Mouse (Mus musculus) ES-Bruce4 (cell line): ENCODE data around the gene H2-Eb2. TPM values are rescaled to one million over a fixed set of nuclear protein-coding genes. Genes with fewer than 3 reads are reported as not detected.

Experiments
- H3K27ac ChIP-seq: 2 replicates; pipeline ENCODE4 v1.5.1; 2012; ENCODE audit warnings: low read length, inconsistent platforms; ENCODE audit not compliant: insufficient read depth
- H3K27me3 ChIP-seq: 2 replicates; pipeline ENCODE4 v1.6.1; 2012; ENCODE audit warnings: mild to moderate bottlenecking, low read length, inconsistent platforms; ENCODE audit not compliant: control insufficient read depth, poor library complexity, insufficient read depth, severe bottlenecking
- H3K36me3 ChIP-seq: 2 replicates; pipeline ENCODE4 v1.6.1; 2012; ENCODE audit warnings: inconsistent platforms, mild to moderate bottlenecking, low read length, moderate library complexity; ENCODE audit not compliant: control insufficient read depth, poor library complexity, insufficient read depth, severe bottlenecking
- H3K4me1 ChIP-seq: one replicate; pipeline ENCODE4 v1.8.1; 2011; ENCODE audit warnings: low read length; ENCODE audit not compliant: control insufficient read depth, insufficient read depth
- H3K4me3 ChIP-seq: 2 replicates; pipeline ENCODE4 v1.5.1; 2011; ENCODE audit warnings: low read depth, mild to moderate bottlenecking, low read length
- H3K9ac ChIP-seq: 2 replicates; pipeline ENCODE4 v1.6.1; 2012; ENCODE audit warnings: low read depth, mild to moderate bottlenecking, inconsistent platforms; ENCODE audit not compliant: poor library complexity, severe bottlenecking
- H3K9me3 ChIP-seq: replicated peaks from 2 replicates; pipeline ENCODE4 v1.6.1; 2012; ENCODE audit warnings: mild to moderate bottlenecking, low read length, inconsistent platforms; ENCODE audit not compliant: control insufficient read depth, poor library complexity, insufficient read depth, severe bottlenecking
- CTCF ChIP-seq: IDR thresholded peaks from one replicate; pipeline ENCODE4 v1.8.1; 2011; ENCODE audit warnings: low read depth, low read length
- EP300 ChIP-seq: IDR thresholded peaks from 2 replicates; pipeline ENCODE4 v1.6.1; 2011; ENCODE audit warnings: low read depth, low read length; ENCODE audit not compliant: insufficient read depth
- POLR2A ChIP-seq: IDR thresholded peaks from one replicate; pipeline ENCODE4 v1.8.1; 2011; ENCODE audit warnings: low read length; ENCODE audit not compliant: insufficient read depth
- polyA plus RNA-seq: library from polyadenylated mRNA; stranded (reverse); fragments of >200 nt; gene quantifications from 2 replicates; pipeline ENCODE4 v1.2.4, GENCODE M21; 2011; ENCODE audit warnings: low read depth; ENCODE audit not compliant: missing spikeins, insufficient read depth, insufficient read length

Gene H2-Eb2
- polyA plus RNA-seq, 1 experiment = not detected

GRCm38 (mm10) chr17:34331200-34331599, 5.7 kb downstream of the H2-Eb2 start:
- no peak for TF ChIP-seq EP300
- TF ChIP-seq POLR2A = no peak
- TF ChIP-seq CTCF = no peak
- Histone ChIP-seq H3K36me3 (no peaks in the 10 kb centered on the region), H3K27me3 (no peaks in the 10 kb centered on the region), H3K9me3 (no peaks in the 10 kb centered on the region), H3K9ac (no peak overlapping the region), H3K4me3 (no peak overlapping the region), H3K4me1 (no peaks in the 10 kb centered on the region), H3K27ac (no peak overlapping the region)

DNA sequence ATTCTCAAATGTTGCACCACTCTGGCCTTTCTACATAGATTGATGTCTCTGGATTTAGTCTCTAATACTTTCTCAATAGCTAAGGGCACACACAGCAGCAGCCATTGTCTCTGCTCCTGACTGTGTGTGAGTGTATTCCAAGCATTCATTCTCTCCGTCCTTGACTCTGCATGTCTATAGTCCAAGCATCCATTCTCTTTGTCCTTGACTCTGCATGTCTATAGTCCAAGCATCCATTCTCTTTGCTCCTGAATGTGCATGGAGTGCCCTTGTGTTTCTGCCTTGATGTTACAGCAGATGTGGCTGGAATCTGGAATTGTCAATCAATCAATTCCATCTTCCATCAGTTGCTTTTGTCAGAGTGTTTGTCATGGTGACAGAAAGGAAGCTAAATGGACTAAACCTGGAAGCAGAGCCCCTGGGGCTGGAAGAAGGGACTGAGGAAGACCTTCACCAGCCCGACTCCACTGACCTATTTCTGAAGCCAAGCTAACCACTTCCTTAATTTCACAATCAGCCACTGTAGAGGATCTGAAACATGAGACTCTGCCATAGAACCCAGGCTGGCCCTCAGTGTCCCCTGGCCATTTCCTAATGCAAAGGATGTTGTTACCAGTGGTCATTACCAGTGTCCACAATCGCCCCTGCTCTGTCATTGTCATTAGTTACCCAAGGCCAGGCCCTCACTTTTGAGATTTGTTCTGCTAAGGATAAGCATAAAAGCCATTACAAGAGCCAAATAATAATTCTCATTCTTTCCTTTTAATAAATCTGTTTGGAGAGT, 15.3 kb downstream of the H2-Eb2 start:
- no peak overlapping the region for H3K9ac ChIP-seq
- no peaks in the 10 kb centered on the region for H3K36me3 ChIP-seq
- no peaks in the 10 kb centered on the region for H3K9me3 ChIP-seq
- H3K27me3 ChIP-seq = no peaks in the 10 kb centered on the region
- no peaks in the 10 kb centered on the region for H3K4me1 ChIP-seq
- no peak overlapping the region for H3K4me3 ChIP-seq
- no peak overlapping the region for H3K27ac ChIP-seq
- TF ChIP-seq EP300 (no peak; the same call in 1 of the 2 replicates), POLR2A (no peak), CTCF (no peak)

DNA sequence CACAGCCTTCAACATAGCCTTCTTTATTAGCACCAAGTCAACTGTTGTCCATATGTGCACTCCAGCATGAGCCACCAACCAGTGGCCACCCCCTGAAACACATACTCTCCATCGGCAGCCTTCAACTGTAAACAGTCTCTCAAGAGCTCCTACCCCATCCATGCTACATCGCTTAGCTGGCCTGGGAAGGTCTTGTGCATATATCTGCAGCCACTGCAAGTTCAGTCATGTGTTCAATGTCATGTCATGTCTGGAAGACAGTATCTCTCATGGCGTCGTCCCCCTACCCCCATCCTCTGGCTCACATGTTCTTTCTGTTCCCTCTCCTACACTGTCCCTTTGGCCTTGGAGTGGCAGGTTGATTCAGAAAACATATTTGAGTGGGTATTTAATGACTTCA, 19.4 kb downstream of the H2-Eb2 start:
- no peak overlapping the region for H3K9ac ChIP-seq
- H3K9me3 ChIP-seq = no peaks in the 10 kb centered on the region
- H3K4me1 ChIP-seq = no peaks in the 10 kb centered on the region
- TF ChIP-seq CTCF (no peak), POLR2A (no peak), EP300 (no peak)
- no peak overlapping the region for H3K4me3 ChIP-seq
- no peaks in the 10 kb centered on the region for H3K36me3 ChIP-seq
- H3K27ac ChIP-seq = no peak overlapping the region
- H3K27me3 ChIP-seq = no peaks in the 10 kb centered on the region

DNA sequence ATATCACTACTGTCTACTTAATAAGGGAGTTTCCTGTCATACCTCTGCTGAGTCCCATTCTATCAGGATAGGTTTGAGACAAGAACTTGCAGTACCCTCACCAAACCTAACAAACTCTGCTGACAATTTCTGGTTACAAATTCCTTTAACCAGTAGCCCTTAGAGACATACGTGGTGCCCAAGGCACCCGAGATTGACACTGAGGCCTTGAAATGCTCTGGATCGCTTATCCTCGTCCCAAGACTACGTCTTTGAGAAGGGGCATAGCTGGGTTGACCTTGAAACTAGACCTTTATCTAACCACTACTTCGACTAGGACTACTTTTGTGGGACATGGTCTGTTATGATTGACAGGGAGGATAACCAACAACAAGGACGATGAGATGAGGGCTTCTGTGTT, 20.0 kb downstream of the H2-Eb2 start:
- Histone ChIP-seq H3K9me3 (no peaks in the 10 kb centered on the region), H3K9ac (no peak overlapping the region), H3K4me1 (no peaks in the 10 kb centered on the region), H3K27ac (no peak overlapping the region), H3K27me3 (no peaks in the 10 kb centered on the region), H3K4me3 (no peak overlapping the region), H3K36me3 (no peaks in the 10 kb centered on the region)
- TF ChIP-seq EP300 (no peak), POLR2A (no peak), CTCF (no peak)

DNA sequence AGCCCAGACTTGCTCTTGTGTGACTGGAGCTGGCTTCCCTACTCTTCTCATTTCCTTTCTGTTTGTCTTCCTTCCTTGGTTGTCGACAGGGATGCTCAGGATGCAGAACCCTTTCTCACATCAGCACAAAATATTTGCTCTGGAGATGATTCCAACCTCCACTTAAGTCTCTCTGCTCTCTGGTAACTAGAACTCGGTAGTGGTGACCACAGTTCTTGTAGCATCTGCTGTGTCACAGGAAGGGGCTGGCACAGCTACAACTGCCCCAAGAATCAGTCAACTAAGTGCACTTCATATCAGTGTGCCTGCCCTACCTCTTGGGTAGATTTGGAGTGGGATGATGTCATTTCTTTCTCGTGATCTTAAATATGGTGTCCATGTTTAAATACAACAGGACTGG, 20.6 kb downstream of the H2-Eb2 start:
- no peaks in the 10 kb centered on the region for H3K9me3 ChIP-seq
- H3K4me1 ChIP-seq = no peaks in the 10 kb centered on the region
- H3K9ac ChIP-seq = no peak overlapping the region
- H3K27ac ChIP-seq = no peak overlapping the region
- H3K27me3 ChIP-seq = no peaks in the 10 kb centered on the region
- TF ChIP-seq CTCF (no peak), POLR2A (no peak), EP300 (no peak)
- no peaks in the 10 kb centered on the region for H3K36me3 ChIP-seq
- no peak overlapping the region for H3K4me3 ChIP-seq

DNA sequence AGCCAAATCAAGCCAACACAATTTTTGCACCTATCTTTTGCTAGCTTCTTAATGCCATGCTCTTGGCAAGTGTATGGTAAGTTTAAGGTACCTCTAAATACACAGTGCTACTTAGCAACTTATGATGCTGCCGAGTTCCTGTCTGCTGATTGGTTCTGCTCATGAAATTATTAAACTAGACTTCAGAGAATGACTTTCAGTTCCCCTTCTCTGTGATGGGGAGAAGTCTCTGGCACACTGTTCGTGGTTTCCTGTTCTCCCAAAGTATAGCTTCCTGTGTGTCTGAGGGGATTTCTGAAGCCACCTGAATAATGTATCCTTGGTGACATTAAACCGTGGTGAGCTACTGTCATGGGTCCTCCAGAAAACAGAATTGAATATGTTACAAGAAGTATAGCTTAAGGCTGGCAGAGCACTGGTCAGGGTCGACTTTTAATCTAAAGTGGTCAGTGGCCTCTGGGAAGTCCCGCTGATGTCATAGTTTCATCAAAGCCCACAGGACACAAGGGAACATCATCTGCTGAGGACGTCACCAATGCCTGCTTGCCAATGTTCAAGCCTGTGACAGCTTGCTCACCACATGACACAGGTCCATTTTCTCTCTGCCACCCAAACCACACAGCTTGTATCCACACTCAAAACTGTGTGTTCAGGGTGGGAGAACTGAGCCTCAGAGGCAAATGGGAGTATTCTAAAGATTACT, 22.3 kb downstream of the H2-Eb2 start:
- H3K9ac ChIP-seq = no peak overlapping the region
- no peak overlapping the region for H3K4me3 ChIP-seq
- no peak overlapping the region for H3K27ac ChIP-seq
- TF ChIP-seq POLR2A (no peak), CTCF (no peak), EP300 (no peak)
- no peaks in the 10 kb centered on the region for H3K27me3 ChIP-seq
- no peaks in the 10 kb centered on the region for H3K4me1 ChIP-seq
- no peaks in the 10 kb centered on the region for H3K36me3 ChIP-seq
- no peaks in the 10 kb centered on the region for H3K9me3 ChIP-seq
